Mouse (Mus musculus) embryonic facial prominence, embryonic 14.5 days (tissue): ENCODE data around the gene Kcnmb3. TPM values are rescaled to one million over a fixed set of nuclear protein-coding genes. Genes with fewer than 3 reads are reported as not detected.

Experiments used
- ATAC-seq: fragments of 200-750 bp; cut with Nextera tagmentation; 2 replicates; pipeline ENCODE4 v1.8.0; 2017; ENCODE audit warnings: low read depth, moderate number of reproducible peaks, moderate TSS enrichment
- DNase-seq: peaks from one replicate; pipeline ENCODE4 v3.0.0-alpha.2; 2015; ENCODE audit warnings: low spot score
- H3K27ac ChIP-seq: fragments of 300-500 bp; sonication (generic); replicated peaks from 2 replicates; pipeline ENCODE4 v1.5.1; 2014; ENCODE audit warnings: low read depth, mild to moderate bottlenecking, low read length, moderate library complexity
- H3K27me3 ChIP-seq: fragments of 300-500 bp; sonication (generic); replicated peaks from 2 replicates; pipeline ENCODE4 v1.6.1; 2014; ENCODE audit warnings: low read length; ENCODE audit not compliant: control insufficient read depth, insufficient read depth
- H3K36me3 ChIP-seq: fragments of 300-500 bp; sonication (generic); 2 replicates; pipeline ENCODE4 v1.6.1; 2014; ENCODE audit warnings: low read length, mixed read lengths; ENCODE audit not compliant: control insufficient read depth, insufficient read depth
- H3K4me1 ChIP-seq: fragments of 300-500 bp; sonication (generic); 2 replicates; pipeline ENCODE4 v1.6.1; 2014; ENCODE audit warnings: antibody characterized with exemption, low read length; ENCODE audit not compliant: control insufficient read depth, insufficient read depth
- H3K4me2 ChIP-seq: fragments of 300-500 bp; sonication (generic); 2 replicates; pipeline ENCODE4 v1.6.1; 2014; ENCODE audit warnings: low read depth, mild to moderate bottlenecking, low read length, moderate library complexity, mixed read lengths
- H3K4me3 ChIP-seq: fragments of 300-500 bp; sonication (generic); 2 replicates; pipeline ENCODE4 v1.5.1; 2014; ENCODE audit warnings: low read depth, mild to moderate bottlenecking, low read length
- H3K9ac ChIP-seq: fragments of 300-500 bp; sonication (generic); 2 replicates; pipeline ENCODE4 v1.6.1; 2014; ENCODE audit warnings: low read depth, mild to moderate bottlenecking, low read length, moderate library complexity, mixed read lengths
- H3K9me3 ChIP-seq: fragments of 300-500 bp; sonication (generic); 2 replicates; pipeline ENCODE4 v1.6.1; 2016; ENCODE audit warnings: low read length; ENCODE audit not compliant: control insufficient read depth
- WGBS: fragments of 180-500 bp; shearing (Covaris S2); extraction: QIAGEN DNeasy Blood & Tissue Kit; methylation state at CpG from one replicate; pipeline ENCODE4 v1.1.7; 2014; 5-methylcytosine and 5-hydroxymethylcytosine counted together
- polyA plus RNA-seq: library from polyadenylated mRNA; unstranded; fragments of >200 nt; fragmentation: Nextera tagmentation; extraction: Ambion mirVana; gene quantifications from 2 replicates; pipeline ENCODE4 v1.2.1, GENCODE M21; 2014

The Kcnmb3 gene
- 0.19 TPM in 1 of 2 replicates, not detected in the other for polyA plus RNA-seq

DNA sequence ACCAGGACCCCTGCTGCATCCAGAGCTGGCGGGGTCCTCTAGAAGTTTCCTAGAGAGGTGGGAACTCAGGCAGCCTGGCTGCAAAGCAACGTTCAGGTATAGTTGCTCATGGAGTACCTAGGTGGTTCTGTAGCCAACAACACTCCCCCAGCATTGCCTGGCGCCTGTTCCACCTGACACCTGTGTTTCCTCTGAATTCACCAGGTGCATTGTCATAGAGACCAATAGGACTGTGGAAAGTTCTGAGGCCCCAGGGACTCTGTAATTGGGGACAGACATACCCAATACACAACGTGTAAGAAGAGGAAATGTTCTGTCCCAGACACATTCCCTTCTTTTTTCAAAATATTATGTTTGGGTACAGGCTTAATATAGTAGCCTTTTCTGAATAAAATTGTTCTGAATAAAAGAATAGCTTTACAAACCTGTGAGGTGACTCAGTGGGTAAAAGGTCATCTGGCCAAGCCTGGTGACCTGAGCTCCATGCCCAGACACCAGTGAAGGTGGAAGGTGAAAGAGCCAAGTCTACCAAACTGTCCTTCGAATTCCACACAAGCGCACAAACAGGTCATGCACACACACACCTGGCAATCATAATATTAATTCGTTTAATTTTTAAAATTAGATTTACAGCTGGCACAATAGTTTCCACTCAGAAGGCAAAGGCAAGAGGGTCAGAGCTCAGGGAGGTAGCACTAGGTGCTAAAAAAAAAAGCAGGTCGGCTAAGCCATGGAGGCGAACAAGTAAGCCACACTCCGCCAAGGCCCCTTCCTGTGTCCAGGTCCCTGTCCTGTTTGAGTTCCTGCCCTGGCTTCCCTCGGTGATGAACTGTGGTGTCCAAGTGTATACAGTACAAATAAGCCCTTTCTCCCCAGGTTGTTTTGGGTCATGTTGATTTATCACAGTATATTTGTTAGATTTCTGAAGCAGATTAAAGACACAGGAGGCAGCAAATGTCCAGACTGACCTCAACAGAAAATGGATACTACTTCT, at the start of gene Kcnmb3:
Gene Kcnmb3, minus strand, starts transcription at position 135 of the 994 bp plus-strand sequence.
- WGBS: 70% methylated on average over 11 of the region's 11 CpGs
- Histone ChIP-seq H3K4me3 (no peak within 1 kb of the TSS), H3K27me3 (no peaks in the 10 kb centered on the region), H3K9ac (no peak within 1 kb of the TSS), H3K4me2 (no peak within 1 kb of the TSS), H3K9me3 (no peaks in the 10 kb centered on the region), H3K36me3 (no peaks in the 10 kb centered on the region), H3K4me1 (no peaks in the 10 kb centered on the region), H3K27ac (no peak within 1 kb of the TSS)
- DNase-seq: no peak
- ATAC-seq: no peak

GRCm38 (mm10) chr3:32538091-32538490, 46.1 kb upstream of the Kcnmb3 start:
- peaks cover 64% of the 10 kb centered on the region for H3K36me3 ChIP-seq
- no peak overlapping the region for H3K4me2 ChIP-seq
- no peaks in the 10 kb centered on the region for H3K9me3 ChIP-seq
- ATAC-seq (no peak), DNase-seq (no peak)
- no peak overlapping the region for H3K4me3 ChIP-seq
- H3K4me1 ChIP-seq: no peaks in the 10 kb centered on the region
- no peak overlapping the region for H3K9ac ChIP-seq
- no peaks in the 10 kb centered on the region for H3K27me3 ChIP-seq
- WGBS: 88% methylated on average over 5 of the region's 5 CpGs
- no peak overlapping the region for H3K27ac ChIP-seq

DNA sequence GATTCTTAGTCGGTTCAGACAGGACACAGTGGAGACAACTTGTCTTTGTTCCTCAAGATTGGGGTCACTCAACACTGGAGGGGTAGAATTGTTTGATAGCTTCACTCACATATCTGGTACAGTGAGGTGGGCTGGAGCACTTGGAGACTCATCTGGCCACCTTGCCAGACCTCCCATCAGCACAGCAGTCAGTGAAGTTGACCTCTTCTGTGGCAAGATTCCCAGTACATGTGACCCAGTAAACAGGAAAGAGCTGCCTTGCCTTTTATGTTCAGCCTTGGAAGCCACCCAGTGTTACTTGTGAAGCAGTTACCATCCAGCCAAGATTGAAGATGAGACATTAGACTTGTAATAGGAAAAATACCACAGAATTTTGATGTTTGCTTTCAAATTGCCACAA, 45.5 kb upstream of the Kcnmb3 start:
- peaks cover 59% of the 10 kb centered on the region for H3K36me3 ChIP-seq
- WGBS: 71% methylated on average over 1 of the region's 1 CpGs
- no peak overlapping the region for H3K4me3 ChIP-seq
- no peaks in the 10 kb centered on the region for H3K27me3 ChIP-seq
- no peak overlapping the region for H3K9ac ChIP-seq
- H3K9me3 ChIP-seq: no peaks in the 10 kb centered on the region
- H3K4me1 ChIP-seq: no peaks in the 10 kb centered on the region
- no peak overlapping the region for H3K27ac ChIP-seq
- no peak for ATAC-seq
- H3K4me2 ChIP-seq: no peak overlapping the region
- no peak for DNase-seq

DNA sequence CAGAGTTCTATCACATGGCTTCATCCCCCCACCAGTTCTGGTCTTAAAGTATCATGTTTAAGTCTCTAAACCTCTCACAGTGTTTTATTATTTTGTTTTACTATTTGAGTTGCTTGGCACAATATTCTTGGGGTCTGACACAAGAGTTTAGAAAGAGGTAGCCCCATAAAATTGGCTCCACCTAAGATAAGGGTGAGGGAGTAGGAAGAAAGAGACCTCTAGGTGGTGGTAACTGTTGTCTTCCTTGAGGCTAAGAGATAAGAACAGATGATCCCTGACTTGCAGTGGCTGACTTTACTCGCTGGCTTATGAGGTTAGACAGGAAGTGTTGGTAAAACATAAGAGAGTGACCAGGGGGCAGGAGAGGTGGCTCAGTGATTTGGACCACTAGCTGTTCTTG, 43.7 kb upstream of the Kcnmb3 start:
- no peaks in the 10 kb centered on the region for H3K27me3 ChIP-seq
- H3K9me3 ChIP-seq: no peaks in the 10 kb centered on the region
- H3K4me3 ChIP-seq: no peak overlapping the region
- no peak overlapping the region for H3K9ac ChIP-seq
- no peak for ATAC-seq
- peaks cover 50% of the 10 kb centered on the region for H3K36me3 ChIP-seq
- 52% methylated on average over 1 of the region's 1 CpGs for WGBS
- H3K4me1 ChIP-seq: no peaks in the 10 kb centered on the region; the same call in 1 of the 2 replicates
- no peak for DNase-seq
- no peak overlapping the region for H3K27ac ChIP-seq
- H3K4me2 ChIP-seq: no peak overlapping the region

DNA sequence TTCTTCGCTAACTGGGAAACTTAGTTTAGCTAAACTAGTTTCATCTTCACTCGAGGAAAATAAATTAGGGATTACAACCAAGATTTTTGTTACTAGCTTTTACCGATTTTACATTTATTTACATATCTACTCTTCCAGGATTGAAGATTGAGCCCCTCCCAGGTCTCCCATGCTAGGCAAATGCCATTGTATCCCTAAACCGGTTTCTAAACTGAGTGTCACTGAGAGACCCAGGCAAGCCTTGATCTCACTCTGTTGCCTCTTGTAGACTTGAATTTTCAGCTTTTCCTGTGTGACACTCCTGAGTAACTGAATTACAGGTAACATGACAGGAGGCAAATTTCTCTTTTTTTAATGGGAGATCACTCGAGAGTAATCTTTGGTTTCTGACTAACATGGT, 38.0 kb upstream of the Kcnmb3 start:
- H3K36me3 ChIP-seq: peaks cover 14% of the 10 kb centered on the region
- H3K9me3 ChIP-seq: peaks cover 8% of the 10 kb centered on the region; the same call in 1 of the 2 replicates
- H3K9ac ChIP-seq: peak overlapping the region; percentile 82
- no peak for DNase-seq
- WGBS: 10% methylated on average over 5 of the region's 5 CpGs
- ATAC-seq: no peak
- no peak overlapping the region for H3K27ac ChIP-seq
- H3K4me2 ChIP-seq: peak overlapping the region; percentile 62
- no peaks in the 10 kb centered on the region for H3K27me3 ChIP-seq
- peak overlapping the region; percentile 93 for H3K4me3 ChIP-seq
- peaks cover 6% of the 10 kb centered on the region for H3K4me1 ChIP-seq

DNA sequence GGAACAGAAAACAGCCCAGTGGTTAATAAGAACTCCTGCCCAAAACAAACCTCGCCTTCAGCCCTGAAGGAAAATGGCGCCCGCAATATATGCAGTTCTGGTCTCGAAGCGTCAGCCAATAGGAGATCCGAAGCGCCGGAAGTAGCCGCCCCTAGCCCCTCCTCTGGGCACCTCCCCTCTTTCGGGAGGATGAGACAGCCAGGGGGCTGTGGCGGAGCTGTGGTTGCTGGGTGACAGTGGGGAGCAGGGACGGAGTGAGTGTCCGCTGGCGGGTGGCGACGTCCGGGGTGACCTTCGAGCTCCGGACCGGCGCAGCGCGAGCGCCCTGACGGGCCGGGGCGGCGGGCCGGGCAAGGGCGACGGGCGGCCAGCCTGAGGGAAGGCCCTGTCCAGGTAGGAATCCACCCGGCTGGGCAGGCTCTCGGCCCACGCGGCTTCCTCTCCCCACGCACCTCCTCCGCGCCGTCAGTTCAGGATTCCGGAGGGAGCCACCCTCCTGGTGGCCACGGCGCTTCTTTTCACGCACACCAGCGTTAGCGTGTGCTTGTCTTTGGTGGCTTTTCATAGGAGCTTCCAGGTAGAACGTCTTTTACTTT, 37.4 kb upstream of the Kcnmb3 start, which contains the start of gene Mfn1:
Gene Mfn1, plus strand, starts transcription at position 163 of the 596 bp plus-strand sequence.
- DNase-seq: peak; percentile 98

DNA sequence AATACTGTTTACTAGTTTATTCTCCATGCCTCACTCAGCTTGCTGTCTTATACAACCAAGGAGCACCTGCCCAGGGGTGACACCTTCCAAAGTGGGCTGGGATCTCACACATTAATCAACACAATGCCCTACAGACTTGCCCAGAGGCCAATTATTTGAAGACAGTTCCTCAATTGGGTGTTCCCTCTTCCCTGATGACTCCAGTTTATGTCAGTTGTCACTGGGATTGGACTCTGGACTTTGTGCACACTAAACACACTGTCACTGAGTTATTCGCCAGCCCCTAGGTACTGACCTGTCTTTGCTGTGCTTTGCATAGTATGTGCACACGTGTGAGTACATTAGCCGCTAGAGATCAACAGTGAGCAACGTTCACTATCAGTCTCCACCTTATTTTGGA, 35.1 kb upstream of the Kcnmb3 start:
- no peak overlapping the region for H3K27ac ChIP-seq
- no peaks in the 10 kb centered on the region for H3K27me3 ChIP-seq
- peaks cover 14% of the 10 kb centered on the region for H3K9me3 ChIP-seq
- H3K4me3 ChIP-seq: no peak overlapping the region
- no peak overlapping the region for H3K4me2 ChIP-seq
- H3K9ac ChIP-seq: no peak overlapping the region
- peaks cover 6% of the 10 kb centered on the region for H3K4me1 ChIP-seq
- ATAC-seq (no peak), DNase-seq (no peak)
- WGBS: 93% methylated on average over 4 of the region's 4 CpGs
- peaks cover 24% of the 10 kb centered on the region for H3K36me3 ChIP-seq

More for the DNA sequence above, 37.4 kb upstream of the Kcnmb3 start, which contains the start of gene Mfn1:
- no peaks in the 10 kb centered on the region for H3K27me3 ChIP-seq
- peak within 1 kb of the TSS; percentile 93 for H3K4me3 ChIP-seq
- peak within 1 kb of the TSS; percentile 62 for H3K4me2 ChIP-seq
- WGBS: under 1% methylated on average over 17 of the region's 47 CpGs
- peaks cover 8% of the 10 kb centered on the region; the same call in 1 of the 2 replicates for H3K9me3 ChIP-seq
- peak within 1 kb of the TSS; percentile 82 for H3K9ac ChIP-seq
- peak within 1 kb of the TSS; percentile 74 for H3K27ac ChIP-seq
- peaks cover 6% of the 10 kb centered on the region for H3K4me1 ChIP-seq
- peaks cover 9% of the 10 kb centered on the region for H3K36me3 ChIP-seq
- ATAC-seq: peak; percentile 99

DNA sequence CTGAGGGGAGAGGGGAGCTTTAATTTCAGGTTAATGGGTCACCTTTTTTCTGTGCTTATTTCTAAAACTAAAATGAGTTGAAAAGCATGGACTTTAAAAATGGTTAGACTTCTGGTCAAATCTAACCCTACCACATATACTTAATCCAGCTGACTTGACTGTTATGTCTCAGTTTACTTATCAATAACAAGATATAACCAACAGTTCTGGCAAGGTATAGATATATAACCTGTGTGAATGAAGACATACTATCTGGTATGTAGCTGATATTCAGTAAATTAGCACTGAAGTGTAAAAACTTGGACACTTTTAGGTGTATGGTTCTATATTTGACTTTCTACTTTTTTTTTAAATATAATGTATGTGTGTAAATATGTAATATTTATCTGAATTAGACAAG, 21.5 kb upstream of the Kcnmb3 start:
- H3K4me2 ChIP-seq: no peak overlapping the region
- no peak overlapping the region for H3K27ac ChIP-seq
- no peak overlapping the region for H3K9ac ChIP-seq
- DNase-seq (no peak), ATAC-seq (no peak)
- H3K4me1 ChIP-seq: peaks cover 11% of the 10 kb centered on the region; the same call in 1 of the 2 replicates
- H3K4me3 ChIP-seq: no peak overlapping the region
- no peaks in the 10 kb centered on the region for H3K9me3 ChIP-seq
- H3K36me3 ChIP-seq: peaks cover 47% of the 10 kb centered on the region
- no peaks in the 10 kb centered on the region for H3K27me3 ChIP-seq
